Mouse (Mus musculus): ENCODE data around the gene Sod3. TPM values are rescaled to one million over a fixed set of nuclear protein-coding genes. Genes with fewer than 3 reads are reported as not detected.

The Sod3 gene
- 10.5 and 18.4 TPM in 2 replicates for polyA plus RNA-seq (2021; fragmentation: Nextera tagmentation)
- long read RNA-seq, experiment 1, transcript Sod3-201 (2 exons, 3,738 nt): major isoform, 5 of 6 reads
- long read RNA-seq, experiment 1, partial matches to known transcripts: 0 of 6 reads
- long read RNA-seq, experiment 1, other reads (novel, unspliced or antisense): 1 of 6 reads
- long read RNA-seq, experiment 2, transcript Sod3-201 (2 exons, 3,738 nt): major isoform, 32 of 33 reads
- long read RNA-seq, experiment 2, partial matches to known transcripts: 0 of 33 reads
- long read RNA-seq, experiment 2, other reads (novel, unspliced or antisense): 1 of 33 reads

DNA sequence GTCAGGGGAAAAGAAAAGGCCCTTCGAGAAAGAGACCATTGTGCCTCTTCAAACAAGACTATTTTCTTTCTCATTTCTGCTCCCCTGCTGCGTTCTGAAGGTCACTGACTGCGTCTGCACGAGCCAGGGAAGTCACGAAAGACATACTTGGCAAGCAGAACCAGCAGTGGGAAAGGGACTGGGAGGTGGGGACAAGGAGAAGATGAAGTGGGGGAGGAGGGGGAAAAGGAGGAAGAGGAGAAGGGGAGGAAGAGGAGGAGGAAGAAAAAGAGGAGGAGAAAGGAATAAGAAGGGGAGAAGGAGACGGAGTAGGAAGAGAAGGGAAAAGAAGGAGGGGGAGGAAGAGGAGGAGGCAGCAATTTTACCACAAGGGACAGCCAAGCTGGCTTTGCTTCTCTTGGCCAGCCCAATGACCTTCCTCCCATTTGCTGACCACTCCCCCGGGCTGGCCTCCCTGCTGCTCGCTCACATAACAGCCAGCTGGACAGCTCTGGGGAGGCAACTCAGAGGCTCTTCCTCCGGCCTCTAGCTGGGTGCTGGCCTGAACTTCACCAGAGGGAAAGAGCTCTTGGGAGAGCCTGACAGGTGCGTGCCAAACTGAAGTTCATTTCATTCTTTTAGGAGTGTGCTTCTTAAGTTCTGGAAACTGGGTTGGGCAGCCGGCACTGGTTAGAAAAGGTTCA, at the start of gene Sod3:
TSS of gene Sod3 (plus strand) at position 324 of the 683 bp plus-strand sequence.

Other genes starting within 250 kb of the Sod3 start
- gene Dhx15, start 173.3 kb upstream of the Sod3 start, polyA plus RNA-seq (2021; fragmentation: Nextera tagmentation): 16.6 and 20.7 TPM in 2 replicates
- 6.8 and 8.2 TPM in 2 replicates for gene Ccdc149, start 107.7 kb downstream of the Sod3 start, polyA plus RNA-seq (2021; fragmentation: Nextera tagmentation)
- gene Lgi2, start 202.7 kb downstream of the Sod3 start, polyA plus RNA-seq (2021; fragmentation: Nextera tagmentation): 1.8 and 2.5 TPM in 2 replicates

Measured in layer of hippocampus, adult 6 months (tissue).